Mouse (Mus musculus) hindlimb bud, embryonic 11.5 days (tissue): ENCODE data around the gene Mvb12a.

ENCODE experiments used
- DNase-seq: peaks from one replicate; pipeline ENCODE4 v3.0.0-alpha.2; 2012; ENCODE audit warnings: low read depth, low spot score; ENCODE audit errors: extremely low spot score

Gene Mvb12a

GRCm38 (mm10) chr8:71562751-71563150 lies 20.0 kb downstream of the Mvb12a start:
- no peak for DNase-seq

- DNase-seq: no peak
Observed at GRCm38 (mm10) chr8:71563992-71564391, 21.3 kb downstream of the Mvb12a start.

- DNase-seq: no peak
Observed at GRCm38 (mm10) chr8:71566501-71566900, 23.8 kb downstream of the Mvb12a start, which contains the start of gene Nxnl1. Gene Nxnl1, minus strand, starts transcription at chr8:71566601.

GRCm38 (mm10) chr8:71567587-71567986 lies 24.9 kb downstream of the Mvb12a start:
- no peak for DNase-seq

- no peak for DNase-seq
Observed at GRCm38 (mm10) chr8:71568387-71568937, 25.7 kb downstream of the Mvb12a start, which contains the start of gene Slc27a1. Gene Slc27a1, plus strand, starts transcription at chr8:71568882.

GRCm38 (mm10) chr8:71568941-71569340 lies 26.2 kb downstream of the Mvb12a start:
- DNase-seq: no peak

- DNase-seq: peak; percentile 77
Observed at GRCm38 (mm10) chr8:71569366-71570290, 26.9 kb downstream of the Mvb12a start.

- peak; percentile 82 for DNase-seq
Observed at GRCm38 (mm10) chr8:71570291-71570954, 27.7 kb downstream of the Mvb12a start.

GRCm38 (mm10) chr8:71572077-71572476 lies 29.4 kb downstream of the Mvb12a start:
- no peak for DNase-seq

GRCm38 (mm10) chr8:71572847-71573633 lies 30.3 kb downstream of the Mvb12a start:
- no peak for DNase-seq

GRCm38 (mm10) chr8:71574426-71574825 lies 31.7 kb downstream of the Mvb12a start:
- no peak for DNase-seq

GRCm38 (mm10) chr8:71575020-71575419 lies 32.3 kb downstream of the Mvb12a start:
- DNase-seq: no peak

GRCm38 (mm10) chr8:71577856-71578387 lies 35.2 kb downstream of the Mvb12a start:
- DNase-seq: no peak

GRCm38 (mm10) chr8:71579009-71579408 lies 36.3 kb downstream of the Mvb12a start:
- no peak for DNase-seq

- DNase-seq: no peak
Observed at GRCm38 (mm10) chr8:71579476-71579875, 36.8 kb downstream of the Mvb12a start.

- no peak for DNase-seq
Observed at GRCm38 (mm10) chr8:71580201-71580600, 37.5 kb downstream of the Mvb12a start.

GRCm38 (mm10) chr8:71586891-71587290 lies 44.2 kb downstream of the Mvb12a start:
- DNase-seq: no peak

- no peak for DNase-seq
Observed at GRCm38 (mm10) chr8:71588762-71589161, 46.0 kb downstream of the Mvb12a start.

GRCm38 (mm10) chr8:71591017-71591416 lies 48.3 kb downstream of the Mvb12a start:
- DNase-seq: no peak
